Mouse (Mus musculus): ENCODE data around the gene Ppm1h. TPM values are rescaled to one million over a fixed set of nuclear protein-coding genes. Genes with fewer than 3 reads are reported as not detected.

Gene Ppm1h
- polyA plus RNA-seq, 1 experiment, result 0.13 TPM

GRCm38 (mm10) chr10:122748361-122748951 lies 69.9 kb downstream of the Ppm1h start:
- Histone ChIP-seq H3ac (ENCODE audit: control insufficient read depth, insufficient read length) (no peak overlapping the region), H3K79me2 (ENCODE audit: control insufficient read depth, insufficient read depth) (no peaks in the 10 kb centered on the region), H3K4me2 (ENCODE audit: low read depth) (no peak overlapping the region), H3K27me3 (ENCODE audit: control insufficient read depth, insufficient read depth, insufficient read length) (peaks cover 12% of the 10 kb centered on the region), H3K36me3 (ENCODE audit: control insufficient read depth, insufficient read depth) (no peaks in the 10 kb centered on the region), H3K4me3 (no peak overlapping the region)
- TF ChIP-seq POLR2AphosphoS2 (IDR thresholded peaks at IDR 0.05; ENCODE audit: insufficient read length, low read depth), result no peak
- TF ChIP-seq TCF3 (IDR thresholded peaks at IDR 0.05; ENCODE audit: insufficient read length, low read depth), result no peak
- TF ChIP-seq MYOG (IDR thresholded peaks at IDR 0.05; ENCODE audit: control insufficient read depth in 1 of 3, insufficient read depth in 1 of 3, insufficient read length in 2 of 3, low read depth in 2 of 3), result no peak
- TF ChIP-seq USF1 (IDR thresholded peaks at IDR 0.05; ENCODE audit: low read depth), result no peak
- TF ChIP-seq MYOD1 (IDR thresholded peaks at IDR 0.05; ENCODE audit: control insufficient read depth in 1 of 3, insufficient read length in 2 of 3, low read depth in 2 of 3), result no peak

- no peaks in the 10 kb centered on the region for H3K36me3 ChIP-seq (ENCODE audit: control insufficient read depth, insufficient read depth)
- H3K27me3 ChIP-seq (ENCODE audit: control insufficient read depth, insufficient read depth, insufficient read length), result peaks cover 12% of the 10 kb centered on the region
- H3ac ChIP-seq (ENCODE audit: control insufficient read depth, insufficient read length), result no peak overlapping the region
- H3K79me2 ChIP-seq (ENCODE audit: control insufficient read depth, insufficient read depth), result no peaks in the 10 kb centered on the region
- TF ChIP-seq REST (IDR thresholded peaks at IDR 0.05; ENCODE audit: insufficient read depth, insufficient read length) (no peak), USF1 (IDR thresholded peaks at IDR 0.05; ENCODE audit: low read depth) (no peak), E2F4 (IDR thresholded peaks at IDR 0.05; ENCODE audit: insufficient read depth) (no peak), MYOD1 (IDR thresholded peaks at IDR 0.05; ENCODE audit: control insufficient read depth in 1 of 3, insufficient read length in 2 of 3, low read depth in 2 of 3) (no peak), TCF12 (IDR thresholded peaks at IDR 0.05; ENCODE audit: insufficient read depth, poor library complexity, severe bottlenecking) (no peak), CEBPB (IDR thresholded peaks at IDR 0.05; ENCODE audit: insufficient read depth, poor library complexity, severe bottlenecking) (no peak), SRF (IDR thresholded peaks at IDR 0.05; ENCODE audit: control insufficient read depth, insufficient read length, low read depth) (no peak), TCF3 (IDR thresholded peaks at IDR 0.05; ENCODE audit: insufficient read length, low read depth) (no peak)
- no peak overlapping the region for H3K4me2 ChIP-seq (ENCODE audit: low read depth)
- H3K4me3 ChIP-seq, result no peak overlapping the region
These were observed 70.5 kb downstream of the Ppm1h start for GRCm38 (mm10) chr10:122749071-122749470.

GRCm38 (mm10) chr10:122749876-122750275 lies 71.3 kb downstream of the Ppm1h start:
- H3K4me2 ChIP-seq (ENCODE audit: low read depth), result no peak overlapping the region
- no peak overlapping the region for H3K4me3 ChIP-seq
- H3ac ChIP-seq (ENCODE audit: control insufficient read depth, insufficient read length), result no peak overlapping the region
- no peaks in the 10 kb centered on the region for H3K79me2 ChIP-seq (ENCODE audit: control insufficient read depth, insufficient read depth)
- TF ChIP-seq REST (IDR thresholded peaks at IDR 0.05; ENCODE audit: insufficient read depth, insufficient read length) (no peak), USF1 (IDR thresholded peaks at IDR 0.05; ENCODE audit: low read depth) (no peak), TCF12 (IDR thresholded peaks at IDR 0.05; ENCODE audit: insufficient read depth, poor library complexity, severe bottlenecking) (no peak), POLR2AphosphoS2 (IDR thresholded peaks at IDR 0.05; ENCODE audit: insufficient read length, low read depth) (no peak), MYOD1 (IDR thresholded peaks at IDR 0.05; ENCODE audit: control insufficient read depth in 1 of 3, insufficient read length in 2 of 3, low read depth in 2 of 3) (no peak), TCF3 (IDR thresholded peaks at IDR 0.05; ENCODE audit: insufficient read length, low read depth) (no peak), CEBPB (IDR thresholded peaks at IDR 0.05; ENCODE audit: insufficient read depth, poor library complexity, severe bottlenecking) (no peak), POLR2A (IDR thresholded peaks at IDR 0.05; ENCODE audit: insufficient read length, low read depth) (no peak), MYOG (IDR thresholded peaks at IDR 0.05; ENCODE audit: control insufficient read depth in 1 of 3, insufficient read depth in 1 of 3, insufficient read length in 2 of 3, low read depth in 2 of 3) (no peak), MAX (IDR thresholded peaks at IDR 0.05; ENCODE audit: low read depth) (no peak), SRF (IDR thresholded peaks at IDR 0.05; ENCODE audit: control insufficient read depth, insufficient read length, low read depth) (no peak), E2F4 (IDR thresholded peaks at IDR 0.05; ENCODE audit: insufficient read depth) (no peak)
- no peaks in the 10 kb centered on the region for H3K36me3 ChIP-seq (ENCODE audit: control insufficient read depth, insufficient read depth)
- peaks cover 12% of the 10 kb centered on the region for H3K27me3 ChIP-seq (ENCODE audit: control insufficient read depth, insufficient read depth, insufficient read length)

- Histone ChIP-seq H3K4me3 (no peak overlapping the region), H3K36me3 (ENCODE audit: control insufficient read depth, insufficient read depth) (no peaks in the 10 kb centered on the region), H3ac (ENCODE audit: control insufficient read depth, insufficient read length) (no peak overlapping the region), H3K27me3 (ENCODE audit: control insufficient read depth, insufficient read depth, insufficient read length) (peaks cover 16% of the 10 kb centered on the region), H3K79me2 (ENCODE audit: control insufficient read depth, insufficient read depth) (no peaks in the 10 kb centered on the region), H3K4me2 (ENCODE audit: low read depth) (no peak overlapping the region)
- TF ChIP-seq TCF3 (IDR thresholded peaks at IDR 0.05; ENCODE audit: insufficient read length, low read depth), result no peak
- TF ChIP-seq MYOD1 (IDR thresholded peaks at IDR 0.05; ENCODE audit: control insufficient read depth in 1 of 3, insufficient read length in 2 of 3, low read depth in 2 of 3), result no peak
- no peak for TF ChIP-seq USF1 (IDR thresholded peaks at IDR 0.05; ENCODE audit: low read depth)
- no peak for TF ChIP-seq POLR2AphosphoS2 (IDR thresholded peaks at IDR 0.05; ENCODE audit: insufficient read length, low read depth)
- TF ChIP-seq CEBPB (IDR thresholded peaks at IDR 0.05; ENCODE audit: insufficient read depth, poor library complexity, severe bottlenecking), result no peak
- TF ChIP-seq POLR2A (IDR thresholded peaks at IDR 0.05; ENCODE audit: insufficient read length, low read depth), result no peak
- TF ChIP-seq TCF12 (IDR thresholded peaks at IDR 0.05; ENCODE audit: insufficient read depth, poor library complexity, severe bottlenecking), result no peak
- no peak for TF ChIP-seq REST (IDR thresholded peaks at IDR 0.05; ENCODE audit: insufficient read depth, insufficient read length)
- no peak for TF ChIP-seq MYOG (IDR thresholded peaks at IDR 0.05; ENCODE audit: control insufficient read depth in 1 of 3, insufficient read depth in 1 of 3, insufficient read length in 2 of 3, low read depth in 2 of 3)
- TF ChIP-seq SRF (IDR thresholded peaks at IDR 0.05; ENCODE audit: control insufficient read depth, insufficient read length, low read depth), result no peak
- no peak for TF ChIP-seq E2F4 (IDR thresholded peaks at IDR 0.05; ENCODE audit: insufficient read depth)
- no peak for TF ChIP-seq MAX (IDR thresholded peaks at IDR 0.05; ENCODE audit: low read depth)
These were observed 74.7 kb downstream of the Ppm1h start for GRCm38 (mm10) chr10:122752950-122753923.

All from myocyte (in vitro differentiated cells).